Mouse (Mus musculus) liver, embryonic 14.5 days (tissue): ENCODE data around the gene Stum. TPM values are rescaled to one million over a fixed set of nuclear protein-coding genes. Genes with fewer than 3 reads are reported as not detected.

ENCODE experiments used
- ATAC-seq: fragments of 200-750 bp; cut with Nextera tagmentation; 2 replicates; pipeline ENCODE4 v1.8.0; 2017; ENCODE audit warnings: moderate number of reproducible peaks, mild to moderate bottlenecking, moderate library complexity; ENCODE audit not compliant: insufficient read depth
- DNase-seq, 3 experiments: peaks; one replicate each; pipeline ENCODE4 v3.0.0-alpha.2; 2012 to 2013; ENCODE audit warnings: low read depth in 3 of 3, low spot score in 3 of 3
- H3K27ac ChIP-seq: fragments of 300-500 bp; sonication (generic); 2 replicates; pipeline ENCODE4 v1.5.1; 2014; ENCODE audit warnings: moderate library complexity, mild to moderate bottlenecking, control low read depth, inconsistent platforms
- H3K27me3 ChIP-seq: fragments of 300-500 bp; sonication (generic); 2 replicates; pipeline ENCODE4 v1.6.1; 2014; ENCODE audit warnings: mild to moderate bottlenecking, low read length, moderate library complexity; ENCODE audit not compliant: control insufficient read depth, insufficient read depth
- H3K36me3 ChIP-seq: fragments of 300-500 bp; sonication (generic); replicated peaks from 2 replicates; pipeline ENCODE4 v1.6.1; 2014; ENCODE audit warnings: low read depth; ENCODE audit not compliant: control insufficient read depth, insufficient read depth
- H3K4me1 ChIP-seq, 2 experiments: fragments of 200-500 bp in 1 of 2; fragments of 300-500 bp in 1 of 2; sonication (generic) in 1 of 2; replicated peaks; 2 replicates each; pipeline ENCODE4 v1.6.1; 2012 to 2014; ENCODE audit warnings: antibody characterized with exemption in 1 of 2, inconsistent platforms in 1 of 2, low read length in 1 of 2; ENCODE audit not compliant: control insufficient read depth in 2 of 2, insufficient read depth in 2 of 2
- H3K4me2 ChIP-seq: fragments of 300-500 bp; sonication (generic); 2 replicates; pipeline ENCODE4 v1.6.1; 2014; ENCODE audit warnings: low read depth, mild to moderate bottlenecking, control low read depth, moderate library complexity
- H3K4me3 ChIP-seq, 2 experiments: fragments of 200-500 bp in 1 of 2; fragments of 300-500 bp in 1 of 2; sonication (generic) in 1 of 2; 2 replicates each; pipeline ENCODE4 v1.5.1; 2012 to 2014; ENCODE audit warnings: low read depth in 2 of 2, low read length in 2 of 2, mild to moderate bottlenecking in 2 of 2, control low read depth in 1 of 2, inconsistent platforms in 1 of 2, moderate library complexity in 1 of 2; ENCODE audit not compliant: insufficient read depth in 1 of 2
- H3K9ac ChIP-seq: fragments of 300-500 bp; sonication (generic); replicated peaks from 2 replicates; pipeline ENCODE4 v1.6.1; 2014; ENCODE audit warnings: mild to moderate bottlenecking, control low read depth, moderate library complexity
- H3K9me3 ChIP-seq: fragments of 300-500 bp; sonication (generic); 2 replicates; pipeline ENCODE4 v1.6.1; 2016; ENCODE audit warnings: low read length, mixed read lengths; ENCODE audit not compliant: control insufficient read depth
- CTCF ChIP-seq: IDR thresholded peaks from 2 replicates; pipeline ENCODE4 v1.5.1; 2016; ENCODE audit warnings: antibody characterized with exemption, low read depth, control low read depth
- EP300 ChIP-seq: IDR thresholded peaks from 2 replicates; pipeline ENCODE4 v1.6.1; 2016; ENCODE audit warnings: antibody characterized with exemption, low read depth
- WGBS: fragments of 180-500 bp; shearing (Covaris S2); extraction: QIAGEN DNeasy Blood & Tissue Kit; methylation state at CpG from one replicate; pipeline ENCODE4 v1.1.7; 2014; ENCODE audit not compliant: insufficient replicate concordance; 5-methylcytosine and 5-hydroxymethylcytosine counted together
- polyA plus RNA-seq, 2 experiments: library from polyadenylated mRNA; depleted of rRNA in 1 of 2; stranded (reverse) in 1 of 2; unstranded in 1 of 2; fragments of >200 nt; fragmentation: Nextera tagmentation in 1 of 2; extraction: Ambion mirVana in 1 of 2; gene quantifications; 2 replicates each; pipeline versions ENCODE4 v1.2.1 to v1.2.3; 2012 to 2014

The Stum gene
- polyA plus RNA-seq, 2 experiments: 0.04 TPM; not detected in 1

DNA sequence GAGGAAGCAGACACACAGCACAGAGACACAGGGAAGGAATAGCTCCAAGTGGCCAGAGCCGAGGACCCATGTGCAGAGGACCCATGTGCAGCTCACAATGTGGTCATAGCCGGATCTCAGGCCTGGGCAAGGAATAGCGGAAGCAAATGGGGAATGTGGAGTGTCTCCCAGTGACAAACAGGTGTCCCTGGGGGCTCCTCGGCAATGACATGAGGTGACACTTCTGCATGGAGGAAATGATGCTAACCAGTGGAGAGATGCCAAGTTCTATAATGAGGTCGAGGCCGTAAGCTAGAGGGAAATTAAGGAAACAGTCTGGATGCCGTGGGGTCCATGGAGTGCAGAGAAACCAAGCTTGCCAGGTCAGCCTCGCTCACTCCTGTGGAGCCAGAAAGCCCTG, 54.4 kb downstream of the Stum start:
- Histone ChIP-seq H3K36me3 (no peaks in the 10 kb centered on the region), H3K4me2 (no peak overlapping the region), H3K9me3 (no peaks in the 10 kb centered on the region), H3K27me3 (peaks cover 3% of the 10 kb centered on the region), H3K4me3 (no peak overlapping the region), H3K9ac (no peak overlapping the region), H3K27ac (no peak overlapping the region), H3K4me1 (0 out of 4 replicates have a peak, but pooled peaks cover 0 to 2% of the 10 kb centered on the region in 2 experiments)
- ATAC-seq (no peak), DNase-seq (no peak)
- no peak for TF ChIP-seq EP300
- no peak for TF ChIP-seq CTCF
- WGBS: 73% methylated on average over 8 of the region's 8 CpGs

DNA sequence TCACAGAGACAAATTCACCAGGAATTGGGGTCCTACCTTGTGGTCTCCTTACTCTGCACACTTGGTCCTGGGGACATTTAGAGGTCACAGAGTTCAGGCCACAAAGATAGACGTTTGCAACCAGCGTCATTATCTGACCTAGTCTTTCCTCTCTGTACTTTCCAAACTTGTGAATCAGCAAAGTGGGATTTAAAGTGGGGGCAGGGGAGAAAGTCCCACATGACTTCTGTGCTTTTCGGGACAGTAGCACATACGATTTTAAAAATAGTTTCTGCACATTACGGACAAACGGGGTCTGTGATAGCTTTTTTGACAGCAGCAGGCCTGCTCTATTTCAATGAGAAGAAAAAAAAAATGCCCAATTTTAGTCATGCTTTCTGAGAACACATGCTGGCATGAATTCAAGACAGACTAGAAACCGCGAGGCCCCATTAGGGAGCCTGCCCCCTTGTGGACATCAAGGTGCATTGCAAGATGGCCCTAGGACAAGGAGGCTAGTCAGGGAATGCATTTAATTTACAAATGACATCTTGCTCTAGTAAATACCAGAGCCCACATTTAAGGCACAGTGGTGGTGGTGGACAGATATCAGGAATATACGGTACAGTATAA, 55.1 kb downstream of the Stum start:
- DNase-seq (peak in 2 of 3 experiments; percentile 29 to 30), ATAC-seq (no peak)
- no peak overlapping the region for H3K27ac ChIP-seq
- no peak overlapping the region for H3K9ac ChIP-seq
- no peak overlapping the region for H3K4me3 ChIP-seq
- no peaks in the 10 kb centered on the region for H3K9me3 ChIP-seq
- peaks cover 1% of the 10 kb centered on the region; the same call in 1 of the 2 replicates for H3K27me3 ChIP-seq
- WGBS: 16% methylated on average over 9 of the region's 9 CpGs
- H3K4me2 ChIP-seq: no peak overlapping the region
- H3K36me3 ChIP-seq: no peaks in the 10 kb centered on the region
- H3K4me1 ChIP-seq: 0 out of 4 replicates have a peak, but pooled peaks cover 0 to 2% of the 10 kb centered on the region in 2 experiments
- peak; percentile 94 for TF ChIP-seq CTCF
- TF ChIP-seq EP300: no peak

DNA sequence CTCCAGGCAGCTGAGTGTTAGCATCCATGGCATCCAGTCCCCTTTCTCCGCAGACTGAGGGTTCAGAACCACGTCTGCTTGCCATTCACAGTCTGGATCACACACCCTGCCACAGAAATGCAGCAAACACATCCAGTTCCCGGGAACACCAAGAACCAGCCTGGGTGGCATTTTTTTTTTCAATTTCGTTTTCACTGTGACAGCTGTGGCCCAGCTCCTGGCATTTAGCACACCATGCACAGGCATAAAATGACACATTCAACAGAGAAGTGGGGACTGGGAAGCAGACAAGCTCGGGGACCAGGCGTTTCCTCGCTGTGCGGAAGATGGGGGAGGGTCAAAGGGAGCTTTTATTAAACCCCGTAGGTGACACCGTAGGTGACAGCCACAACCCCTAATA, 55.6 kb downstream of the Stum start:
- Histone ChIP-seq H3K27ac (no peak overlapping the region), H3K36me3 (no peaks in the 10 kb centered on the region), H3K9ac (no peak overlapping the region), H3K9me3 (no peaks in the 10 kb centered on the region), H3K4me3 (no peak overlapping the region), H3K4me2 (no peak overlapping the region), H3K27me3 (no peaks in the 10 kb centered on the region; the same call in 1 of the 2 replicates), H3K4me1 (0 out of 4 replicates have a peak, but pooled peaks cover 0 to 2% of the 10 kb centered on the region in 2 experiments)
- DNase-seq (no peak), ATAC-seq (no peak)
- TF ChIP-seq CTCF (no peak), EP300 (no peak)
- 38% methylated on average over 10 of the region's 10 CpGs for WGBS

DNA sequence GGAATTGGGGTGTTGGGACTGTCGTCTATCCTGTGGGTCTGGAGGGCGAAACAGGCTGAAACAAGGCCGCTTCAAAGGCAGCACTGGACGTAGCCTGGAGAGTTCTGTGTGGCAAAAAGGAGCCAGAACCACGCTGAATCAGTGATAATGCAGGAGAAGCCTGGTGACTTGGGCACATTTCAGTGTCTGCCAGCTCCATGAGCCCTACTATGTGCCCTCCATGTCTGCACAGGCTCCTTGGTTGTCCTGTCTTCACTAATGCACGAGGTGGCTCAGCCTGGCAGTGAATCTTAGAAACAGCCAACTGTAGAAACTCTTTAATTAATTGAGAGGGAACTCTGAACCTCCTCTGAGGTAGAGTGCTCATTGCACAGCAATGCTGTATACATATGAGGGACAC, 56.9 kb downstream of the Stum start:
- no peak overlapping the region for H3K27ac ChIP-seq
- no peaks in the 10 kb centered on the region for H3K27me3 ChIP-seq
- H3K9me3 ChIP-seq: no peaks in the 10 kb centered on the region
- H3K9ac ChIP-seq: no peak overlapping the region
- DNase-seq: no peak
- no peaks in the 10 kb centered on the region for H3K36me3 ChIP-seq
- no peak for ATAC-seq
- 69% methylated on average over 6 of the region's 6 CpGs for WGBS
- 0 out of 4 replicates have a peak, but pooled peaks cover 0 to 2% of the 10 kb centered on the region in 2 experiments for H3K4me1 ChIP-seq
- H3K4me3 ChIP-seq: no peak overlapping the region
- TF ChIP-seq EP300: no peak
- TF ChIP-seq CTCF: no peak
- no peak overlapping the region for H3K4me2 ChIP-seq

DNA sequence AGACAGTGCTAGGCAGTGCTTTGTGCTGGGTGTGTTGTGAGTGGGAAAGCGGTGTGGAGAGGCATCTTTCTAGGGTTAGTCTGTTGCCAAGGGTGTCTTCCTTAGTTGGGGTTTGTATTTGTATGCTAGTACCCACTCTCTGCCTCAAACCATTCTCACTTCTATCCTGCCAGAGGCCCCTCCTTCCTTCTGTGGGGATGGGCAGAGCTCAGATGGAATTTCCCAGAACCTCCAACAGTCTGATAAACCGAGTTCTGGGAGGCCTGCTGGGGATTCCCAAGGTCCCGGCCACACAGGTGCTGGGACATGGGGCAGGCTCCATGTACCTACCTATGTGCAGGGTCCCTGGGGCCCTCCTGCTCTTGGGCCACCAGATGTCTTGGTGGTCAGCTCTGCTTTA, 59.4 kb downstream of the Stum start:
- H3K9me3 ChIP-seq: no peaks in the 10 kb centered on the region
- ATAC-seq: no peak
- 0 out of 4 replicates have a peak, but pooled peaks cover 0 to 2% of the 10 kb centered on the region in 2 experiments for H3K4me1 ChIP-seq
- H3K4me2 ChIP-seq: no peak overlapping the region
- no peaks in the 10 kb centered on the region for H3K36me3 ChIP-seq
- no peak overlapping the region for H3K27ac ChIP-seq
- no peaks in the 10 kb centered on the region for H3K27me3 ChIP-seq
- H3K9ac ChIP-seq: no peak overlapping the region
- no peak for DNase-seq
- no peak overlapping the region for H3K4me3 ChIP-seq
- no peak for TF ChIP-seq EP300
- no peak for TF ChIP-seq CTCF
- WGBS: 57% methylated on average over 3 of the region's 3 CpGs
